Mouse (Mus musculus): Measurements from ENCODE around the gene Zc3h7b.

- no peak for TF ChIP-seq POLR2A (IDR thresholded peaks at IDR 0.05; ENCODE audit: low read depth, low read length)
- TF ChIP-seq CTCF (IDR thresholded peaks at IDR 0.05; ENCODE audit: extremely low read depth, insufficient read depth, insufficient read length, insufficient replicate concordance): no peak
Measured at GRCm38 (mm10) chr15:81839634-81840033, 94.8 kb downstream of the Zc3h7b start.

Measured in spleen, adult 2 months (tissue).